ENCODE assay signal across 21 mouse cellular contexts in the genomic region with DNA sequence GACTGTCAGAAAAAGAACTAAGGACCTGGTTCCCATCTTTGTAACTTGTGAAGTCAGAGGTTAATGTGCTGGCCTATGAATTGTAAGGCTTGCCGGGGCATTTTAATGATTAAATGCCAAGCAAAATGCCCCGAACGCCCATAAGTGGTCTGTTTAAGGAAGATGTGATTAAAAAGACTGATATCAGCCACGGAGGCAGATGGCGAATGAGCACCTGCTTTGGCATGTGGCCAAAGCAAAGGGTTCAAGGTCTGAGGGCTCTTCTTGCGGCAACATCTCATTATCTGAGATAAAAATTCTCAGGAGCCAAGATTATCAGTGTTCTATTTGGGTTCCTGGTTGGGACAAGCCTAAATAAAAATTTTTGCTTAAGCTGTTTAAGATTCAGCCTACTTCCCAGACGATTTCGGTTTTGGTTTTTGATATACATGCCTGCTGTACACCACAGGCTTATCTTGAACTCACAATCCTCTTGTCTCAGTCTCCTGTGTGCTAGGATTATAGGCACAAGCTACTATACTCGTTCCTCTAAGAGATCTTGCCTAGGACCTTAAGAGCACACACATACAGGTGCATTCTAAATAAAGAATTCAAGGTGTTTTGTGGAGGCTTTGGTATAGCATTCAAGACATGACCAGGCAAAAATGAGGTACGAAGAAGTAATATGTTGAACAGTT.
DNase-seq lines count a peak whose midpoint lies in the region; ATAC-seq and TF ChIP-seq lines count a peak whose summit lies in the region.
"Had no signal": no experiment of that assay in that cellular context is flagged by ENCODE, and none has a peak within 500 bp of the region (broad histone marks: within the 10 kb centered on the region; RNA-seq: fewer than 3 reads in every experiment).

No protein-coding gene starts in this region.

- DNase-seq in midbrain, embryonic 11.5 days (ENCODE audit: low spot score, missing footprints): peak; percentile 33
- no peak for DNase-seq in midbrain, postnatal 0 days (ENCODE audit: low spot score)
- DNase-seq in brain, embryonic 14.5 days (ENCODE audit: low read depth): peak; percentile 3
- no peak for DNase-seq in layer of hippocampus, postnatal 14 days (ENCODE audit: low spot score in 2 of 2)
- DNase-seq in urinary bladder, postnatal 25 days (ENCODE audit: low spot score): no peak
- DNase-seq in lung, adult 2 months: no peak
- DNase-seq: adrenal gland, postnatal 10 days; adrenal gland, postnatal 25 days; cerebellum, adult 11-12 months; cerebellum, adult 2 months; cerebellum, adult 9-10 months; cerebellum, postnatal 10 days; cerebellum, postnatal 25 days; forebrain, postnatal 0 days had no signal

- no peak for ATAC-seq in midbrain, embryonic 11.5 days (ENCODE audit: low FRiP score)
- no peak for ATAC-seq in midbrain, postnatal 0 days (ENCODE audit: low FRiP score)
- peak; percentile 93 for ATAC-seq in intestine, embryonic 16.5 days
- ATAC-seq: activated CD4-positive, CD25-positive, alpha-beta regulatory T cell, adult 4 months; forebrain, embryonic 13.5 days; forebrain, embryonic 15.5 days; forebrain, postnatal 0 days; Patski had no signal

- no peaks in the 10 kb centered on the region for H3K9me3 ChIP-seq in midbrain, embryonic 11.5 days (ENCODE audit: control insufficient read depth, low read length)
- H3K9me3 ChIP-seq in midbrain, postnatal 0 days (ENCODE audit: low read length): no peaks in the 10 kb centered on the region
- H3K9me3 ChIP-seq in intestine, embryonic 16.5 days (ENCODE audit: control insufficient read depth, low read length): no peaks in the 10 kb centered on the region
- H3K9me3 ChIP-seq: embryonic facial prominence, embryonic 10.5 days; embryonic facial prominence, embryonic 12.5 days; forebrain, embryonic 13.5 days; forebrain, embryonic 15.5 days had no signal

- H3K9ac ChIP-seq in midbrain, embryonic 11.5 days (ENCODE audit: low read length): no peak overlapping the region
- H3K9ac ChIP-seq in midbrain, postnatal 0 days (replicated peaks; ENCODE audit: low read length, poor library complexity, severe bottlenecking): no peak overlapping the region
- H3K9ac ChIP-seq in intestine, embryonic 16.5 days (ENCODE audit: low read depth, low read length): no peak overlapping the region
- H3K9ac ChIP-seq: embryonic facial prominence, embryonic 12.5 days; forebrain, embryonic 13.5 days; forebrain, embryonic 15.5 days; forebrain, postnatal 0 days had no signal

- no peak overlapping the region for H3K4me2 ChIP-seq in midbrain, embryonic 11.5 days
- no peak overlapping the region for H3K4me2 ChIP-seq in midbrain, postnatal 0 days (ENCODE audit: low read depth, low read length, poor library complexity, severe bottlenecking)
- no peak overlapping the region for H3K4me2 ChIP-seq in intestine, embryonic 16.5 days (ENCODE audit: low read depth, low read length)
- H3K4me2 ChIP-seq: embryonic facial prominence, embryonic 12.5 days; forebrain, embryonic 13.5 days; forebrain, embryonic 15.5 days had no signal

- 89% methylated on average over 10 of the region's 10 CpGs for WGBS in midbrain, embryonic 11.5 days
- WGBS in midbrain, postnatal 0 days: 79% methylated on average over 10 of the region's 10 CpGs
- WGBS in intestine, embryonic 16.5 days: 46% methylated on average over 10 of the region's 10 CpGs
- 47% methylated on average over 10 of the region's 10 CpGs for WGBS in lung, adult 2 months

- no peak for TF ChIP-seq POLR2A in brain, embryonic 14.5 days (IDR thresholded peaks at IDR 0.05; ENCODE audit: borderline replicate concordance, extremely low read depth, insufficient read depth, insufficient read length, poor library complexity, severe bottlenecking)
- TF ChIP-seq POLR2A in lung, adult 2 months (IDR thresholded peaks at IDR 0.05; ENCODE audit: borderline replicate concordance, extremely low read depth, low read depth, low read length): no peak

- H3K27me3 ChIP-seq in midbrain, embryonic 11.5 days (ENCODE audit: control insufficient read depth, insufficient read depth, low read length): no peaks in the 10 kb centered on the region
- no peaks in the 10 kb centered on the region for H3K27me3 ChIP-seq in midbrain, postnatal 0 days (ENCODE audit: insufficient read depth, low read length)
- H3K27me3 ChIP-seq in intestine, embryonic 16.5 days (replicated peaks; ENCODE audit: control insufficient read depth, insufficient read depth, low read length): no peaks in the 10 kb centered on the region
- H3K27me3 ChIP-seq: embryonic facial prominence, embryonic 12.5 days; forebrain, embryonic 13.5 days; forebrain, embryonic 15.5 days had no signal

- H3K27ac ChIP-seq in midbrain, embryonic 11.5 days (ENCODE audit: low read depth, low read length): no peak overlapping the region
- no peak overlapping the region for H3K27ac ChIP-seq in midbrain, postnatal 0 days (ENCODE audit: low read depth, low read length)
- H3K27ac ChIP-seq in intestine, embryonic 16.5 days (ENCODE audit: low read length): no peak overlapping the region; the same call in 1 of the 2 replicates
- H3K27ac ChIP-seq: embryonic facial prominence, embryonic 10.5 days; embryonic facial prominence, embryonic 12.5 days; forebrain, embryonic 13.5 days; forebrain, embryonic 15.5 days had no signal

- no peak overlapping the region for H3K4me3 ChIP-seq in midbrain, embryonic 11.5 days (ENCODE audit: low read depth, low read length)
- H3K4me3 ChIP-seq in midbrain, postnatal 0 days (ENCODE audit: low read depth, low read length): no peak overlapping the region
- no peak overlapping the region for H3K4me3 ChIP-seq in intestine, embryonic 16.5 days (ENCODE audit: low read length)
- no peak overlapping the region for H3K4me3 ChIP-seq in lung, adult 2 months (replicated peaks; ENCODE audit: extremely low read depth, low read depth, low read length)
- H3K4me3 ChIP-seq: embryonic facial prominence, embryonic 10.5 days; embryonic facial prominence, embryonic 12.5 days; forebrain, embryonic 13.5 days; forebrain, embryonic 15.5 days had no signal

- H3K36me3 ChIP-seq in midbrain, embryonic 11.5 days (ENCODE audit: control insufficient read depth, insufficient read depth, low read length): no peaks in the 10 kb centered on the region
- no peaks in the 10 kb centered on the region for H3K36me3 ChIP-seq in midbrain, postnatal 0 days (ENCODE audit: insufficient read depth, low read length)
- no peaks in the 10 kb centered on the region for H3K36me3 ChIP-seq in intestine, embryonic 16.5 days (ENCODE audit: control insufficient read depth, insufficient read depth, low read length)
- H3K36me3 ChIP-seq: embryonic facial prominence, embryonic 10.5 days; embryonic facial prominence, embryonic 12.5 days; forebrain, embryonic 15.5 days had no signal

- TF ChIP-seq CTCF in midbrain, postnatal 0 days (IDR thresholded peaks at IDR 0.05): no peak
- TF ChIP-seq CTCF in brain, embryonic 14.5 days (IDR thresholded peaks at IDR 0.05; ENCODE audit: borderline replicate concordance, extremely low read depth, insufficient read depth, insufficient read length): no peak
- TF ChIP-seq CTCF in lung, adult 2 months (IDR thresholded peaks at IDR 0.05; ENCODE audit: insufficient read depth, low read length): no peak

- no peaks in the 10 kb centered on the region for H3K4me1 ChIP-seq in midbrain, embryonic 11.5 days (ENCODE audit: control insufficient read depth, insufficient read depth, low read length)
- H3K4me1 ChIP-seq in midbrain, postnatal 0 days (ENCODE audit: insufficient read depth, low read length): no peaks in the 10 kb centered on the region
- no peaks in the 10 kb centered on the region for H3K4me1 ChIP-seq in intestine, embryonic 16.5 days (ENCODE audit: control insufficient read depth, insufficient read depth, low read length)
- H3K4me1 ChIP-seq in lung, adult 2 months (ENCODE audit: control insufficient read depth, insufficient read depth, low read length): no peaks in the 10 kb centered on the region
- H3K4me1 ChIP-seq: embryonic facial prominence, embryonic 10.5 days; embryonic facial prominence, embryonic 12.5 days; forebrain, embryonic 13.5 days; forebrain, embryonic 15.5 days had no signal

Comparison
In these comparisons a context has a peak if more than half of its experiments do, and no peak if none do; other contexts are left out.
1. DNase-seq: peak in midbrain, embryonic 11.5 days (single experiment) and brain, embryonic 14.5 days (single experiment); none in midbrain, postnatal 0 days (single experiment), layer of hippocampus, postnatal 14 days (0 of 2), urinary bladder, postnatal 25 days (single experiment) and lung, adult 2 months (single experiment).